Mouse (Mus musculus) limb, embryonic 14.5 days (tissue): ENCODE results near the gene Cnnm3. TPM values are rescaled to one million over a fixed set of nuclear protein-coding genes. Genes with fewer than 3 reads are reported as not detected.

Experiments
- ATAC-seq: fragments of 200-750 bp; cut with Nextera tagmentation; 2 replicates; pipeline ENCODE4 v1.8.0; 2017; ENCODE audit warnings: low read depth, moderate number of reproducible peaks, moderate TSS enrichment; ENCODE audit not compliant: low FRiP score
- DNase-seq: peaks from one replicate; pipeline ENCODE4 v3.0.0-alpha.2; 2015; ENCODE audit warnings: low spot score
- H3K27ac ChIP-seq: fragments of 300-500 bp; sonication (generic); replicated peaks from 2 replicates; pipeline ENCODE4 v1.5.1; 2014; ENCODE audit warnings: low read depth, mild to moderate bottlenecking, low read length, moderate library complexity, mixed read lengths
- H3K27me3 ChIP-seq: fragments of 300-500 bp; sonication (generic); 2 replicates; pipeline ENCODE4 v1.6.1; 2014; ENCODE audit warnings: low read length, mixed read lengths; ENCODE audit not compliant: control insufficient read depth, insufficient read depth
- H3K36me3 ChIP-seq: fragments of 300-500 bp; sonication (generic); 2 replicates; pipeline ENCODE4 v1.6.1; 2014; ENCODE audit warnings: mild to moderate bottlenecking, low read length, moderate library complexity, mixed read lengths; ENCODE audit not compliant: control insufficient read depth, insufficient read depth
- H3K4me1 ChIP-seq: fragments of 300-500 bp; sonication (generic); 2 replicates; pipeline ENCODE4 v1.6.1; 2014; ENCODE audit warnings: antibody characterized with exemption, low read length, mixed read lengths; ENCODE audit not compliant: control insufficient read depth, insufficient read depth
- H3K4me2 ChIP-seq: fragments of 300-500 bp; sonication (generic); replicated peaks from 2 replicates; pipeline ENCODE4 v1.6.1; 2014; ENCODE audit warnings: low read depth, mild to moderate bottlenecking, low read length, moderate library complexity; ENCODE audit not compliant: severe bottlenecking
- H3K4me3 ChIP-seq: fragments of 300-500 bp; sonication (generic); replicated peaks from 2 replicates; pipeline ENCODE4 v1.5.1; 2014; ENCODE audit warnings: low read length
- H3K9ac ChIP-seq: fragments of 300-500 bp; sonication (generic); 2 replicates; pipeline ENCODE4 v1.6.1; 2014; ENCODE audit warnings: mild to moderate bottlenecking, low read depth, low read length, moderate library complexity; ENCODE audit not compliant: severe bottlenecking
- H3K9me3 ChIP-seq: fragments of 300-500 bp; sonication (generic); 2 replicates; pipeline ENCODE4 v1.6.1; 2016; ENCODE audit warnings: low read length; ENCODE audit not compliant: control insufficient read depth
- POLR2A ChIP-seq: fragments of 200-500 bp; IDR thresholded peaks from 2 replicates; pipeline ENCODE4 v1.8.0; 2012; ENCODE audit warnings: inconsistent platforms, mild to moderate bottlenecking, moderate library complexity, borderline replicate concordance; ENCODE audit not compliant: insufficient read depth, insufficient read length; ENCODE audit errors: extremely low read depth
- WGBS: fragments of 180-500 bp; shearing (Covaris S2); extraction: QIAGEN DNeasy Blood & Tissue Kit; methylation state at CpG from one replicate; pipeline ENCODE4 v1.1.7; 2014; 5-methylcytosine and 5-hydroxymethylcytosine counted together
- polyA plus RNA-seq, 2 experiments: library from polyadenylated mRNA; depleted of rRNA in 1 of 2; stranded (reverse) in 1 of 2; unstranded in 1 of 2; fragments of >200 nt; fragmentation: Nextera tagmentation in 1 of 2; extraction: Ambion mirVana in 1 of 2; gene quantifications; 2 replicates each; pipeline versions ENCODE4 v1.2.1 to v1.2.3; 2012 to 2014

The Cnnm3 gene
- polyA plus RNA-seq, 2 experiments, result 6.4 to 22.5 TPM

DNA sequence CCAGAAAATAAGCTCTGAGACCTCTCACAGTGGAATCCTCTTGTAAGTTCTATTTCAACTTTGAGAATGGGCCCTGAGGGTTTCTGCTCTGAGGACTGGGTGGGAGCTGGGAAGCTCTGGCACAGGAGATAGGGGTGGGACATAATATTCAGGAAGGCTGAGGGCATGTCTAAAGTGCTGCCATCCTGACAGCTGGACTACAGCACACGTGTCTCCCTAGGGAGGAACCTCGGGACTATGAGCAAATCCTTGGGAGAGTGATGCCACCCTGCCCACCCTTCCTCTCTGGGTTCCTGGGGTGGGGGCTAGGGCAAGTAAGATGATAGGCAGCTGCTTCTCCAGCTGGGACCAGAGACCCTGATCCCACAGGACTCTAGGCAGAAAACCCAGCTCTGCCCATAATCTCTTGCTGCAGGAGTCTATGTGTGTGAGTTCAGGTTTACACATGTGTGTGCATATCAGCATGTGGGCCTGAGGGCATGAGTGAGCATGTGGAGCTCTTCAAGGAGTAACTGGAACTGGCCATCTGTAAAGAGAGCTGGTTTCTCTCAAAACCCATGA, 60.6 kb downstream of the Cnnm3 start:
- no peak overlapping the region for H3K4me2 ChIP-seq
- no peaks in the 10 kb centered on the region for H3K36me3 ChIP-seq
- no peak overlapping the region for H3K4me3 ChIP-seq
- DNase-seq (no peak), ATAC-seq (no peak)
- H3K9me3 ChIP-seq, result no peaks in the 10 kb centered on the region
- no peak overlapping the region for H3K9ac ChIP-seq
- H3K27me3 ChIP-seq, result no peaks in the 10 kb centered on the region
- WGBS, result 76% methylated on average over 2 of the region's 2 CpGs
- no peak for TF ChIP-seq POLR2A
- H3K4me1 ChIP-seq, result peaks cover 25% of the 10 kb centered on the region
- no peak overlapping the region for H3K27ac ChIP-seq

DNA sequence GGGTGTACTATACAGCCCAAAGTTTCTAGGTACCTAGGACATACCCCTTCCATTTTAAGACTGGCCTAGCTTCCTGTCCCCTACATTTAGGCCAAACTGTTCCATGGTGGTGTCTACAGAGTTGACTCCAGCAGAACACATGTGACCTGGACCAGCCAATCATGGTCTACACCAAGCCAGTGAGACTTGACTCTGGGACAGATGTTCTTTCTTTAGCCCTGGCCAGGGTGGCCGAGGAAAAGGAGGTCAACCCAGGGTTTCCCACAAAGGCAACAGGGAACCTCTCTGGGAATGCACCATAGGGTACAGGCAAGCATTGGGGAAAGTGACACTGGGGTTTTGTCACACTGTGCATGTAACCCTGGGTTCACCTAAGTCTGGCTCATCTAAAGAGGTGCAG, 61.0 kb downstream of the Cnnm3 start:
- no peak for DNase-seq
- no peak overlapping the region for H3K4me2 ChIP-seq
- H3K4me3 ChIP-seq, result no peak overlapping the region
- no peaks in the 10 kb centered on the region for H3K27me3 ChIP-seq
- WGBS, result 65% methylated on average over 1 of the region's 1 CpGs
- no peaks in the 10 kb centered on the region for H3K36me3 ChIP-seq
- TF ChIP-seq POLR2A, result no peak
- no peak overlapping the region for H3K9ac ChIP-seq
- ATAC-seq, result no peak
- H3K9me3 ChIP-seq, result no peaks in the 10 kb centered on the region
- peaks cover 25% of the 10 kb centered on the region for H3K4me1 ChIP-seq
- no peak overlapping the region for H3K27ac ChIP-seq

DNA sequence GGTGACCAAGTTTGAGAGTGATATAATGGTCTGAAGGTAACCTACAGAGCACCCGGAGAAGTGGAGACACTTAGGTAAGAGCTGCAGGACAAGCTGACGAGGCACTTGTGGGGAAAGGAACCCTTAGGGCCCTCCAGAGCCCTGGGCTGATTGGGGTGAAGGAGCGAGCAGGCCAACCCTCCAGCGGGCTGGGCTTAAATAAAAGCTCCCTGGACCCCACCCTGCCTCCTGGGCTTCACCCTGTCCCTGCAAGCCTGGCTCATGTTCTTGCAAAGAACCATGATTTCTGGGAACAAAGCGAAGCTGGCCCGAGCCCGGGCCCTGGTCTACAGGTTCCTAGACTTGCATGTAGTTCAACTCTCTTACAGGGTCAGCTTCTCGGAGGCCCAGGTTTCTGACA, 61.9 kb downstream of the Cnnm3 start:
- Histone ChIP-seq H3K36me3 (no peaks in the 10 kb centered on the region), H3K9ac (no peak overlapping the region), H3K4me1 (peaks cover 17% of the 10 kb centered on the region), H3K4me3 (no peak overlapping the region), H3K9me3 (no peaks in the 10 kb centered on the region), H3K27ac (no peak overlapping the region), H3K4me2 (no peak overlapping the region), H3K27me3 (no peaks in the 10 kb centered on the region)
- no peak for DNase-seq
- WGBS, result 73% methylated on average over 8 of the region's 8 CpGs
- ATAC-seq, result no peak
- no peak for TF ChIP-seq POLR2A

DNA sequence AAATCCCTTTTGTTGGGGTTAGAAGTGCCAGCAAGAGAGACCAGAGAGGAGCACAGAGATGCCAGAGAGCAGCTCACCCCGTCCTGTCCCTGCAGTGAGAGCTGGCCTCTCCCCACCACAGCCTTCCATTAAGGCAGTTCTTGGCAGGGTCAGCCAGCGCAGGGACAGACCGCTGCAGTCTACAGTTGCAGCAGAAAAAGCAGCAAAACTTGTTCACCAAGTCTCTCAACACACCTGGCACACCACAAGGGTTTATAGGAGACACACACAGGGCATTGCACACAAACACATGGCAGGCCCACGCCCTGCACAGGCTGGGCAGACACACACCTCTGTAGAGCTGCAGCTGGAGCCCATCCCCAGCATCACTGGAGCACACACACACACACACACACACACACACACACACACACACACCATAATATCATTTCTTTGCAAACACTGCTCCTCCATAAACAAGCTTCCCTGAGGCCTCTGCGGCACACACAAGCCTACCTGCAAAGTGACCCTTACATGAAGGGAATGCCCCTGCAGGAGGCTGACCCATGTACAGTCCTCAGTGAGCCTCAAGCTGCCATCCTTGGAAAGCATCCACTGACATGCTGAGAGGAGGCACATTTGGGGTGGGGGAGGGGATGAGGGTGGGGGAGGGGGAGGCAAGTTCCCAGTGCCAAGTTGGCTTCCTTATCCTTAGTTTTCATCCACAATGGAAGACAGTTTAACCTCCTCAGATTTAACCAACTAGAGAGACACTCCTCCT, 62.7 kb downstream of the Cnnm3 start:
- DNase-seq, result no peak
- 70% methylated on average over 5 of the region's 5 CpGs for WGBS
- no peak for TF ChIP-seq POLR2A
- no peak overlapping the region for H3K27ac ChIP-seq
- H3K4me2 ChIP-seq, result no peak overlapping the region
- no peak overlapping the region for H3K4me3 ChIP-seq
- peaks cover 16% of the 10 kb centered on the region for H3K4me1 ChIP-seq
- H3K9ac ChIP-seq, result no peak overlapping the region
- H3K36me3 ChIP-seq, result no peaks in the 10 kb centered on the region
- ATAC-seq, result no peak
- no peaks in the 10 kb centered on the region for H3K9me3 ChIP-seq
- no peaks in the 10 kb centered on the region for H3K27me3 ChIP-seq

DNA sequence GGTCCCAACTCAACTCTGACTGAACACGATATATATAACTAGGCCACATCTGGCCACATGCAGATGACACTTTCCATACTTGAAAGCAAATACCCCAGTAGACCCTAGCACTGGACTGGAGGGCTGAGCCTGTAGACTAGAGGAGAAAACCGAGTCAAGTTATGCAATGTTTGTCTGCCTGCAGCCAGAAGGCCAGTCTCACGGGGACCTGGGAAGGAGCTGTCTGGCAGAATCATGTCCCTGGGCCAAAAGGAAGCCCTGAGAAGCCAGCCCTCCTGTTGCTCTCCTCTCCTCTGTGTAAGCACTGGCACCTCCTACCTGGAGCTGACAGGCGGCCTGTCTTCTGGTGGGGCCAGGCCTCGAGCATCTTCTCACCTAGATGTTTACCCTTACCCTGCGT, 63.7 kb downstream of the Cnnm3 start:
- no peaks in the 10 kb centered on the region for H3K36me3 ChIP-seq
- no peak for TF ChIP-seq POLR2A
- H3K4me2 ChIP-seq, result no peak overlapping the region
- no peaks in the 10 kb centered on the region for H3K27me3 ChIP-seq
- H3K4me1 ChIP-seq, result peaks cover 26% of the 10 kb centered on the region
- DNase-seq (no peak), ATAC-seq (no peak)
- H3K9ac ChIP-seq, result no peak overlapping the region
- no peaks in the 10 kb centered on the region for H3K9me3 ChIP-seq
- no peak overlapping the region for H3K27ac ChIP-seq
- WGBS, result 57% methylated on average over 6 of the region's 6 CpGs
- no peak overlapping the region for H3K4me3 ChIP-seq
